Mouse (Mus musculus) myocyte (in vitro differentiated cells): ENCODE data around the gene Birc6. TPM values are rescaled to one million over a fixed set of nuclear protein-coding genes. Genes with fewer than 3 reads are reported as not detected.

Experiments used
- H3K27me3 ChIP-seq: one replicate; pipeline ENCODE4 v1.6.1; 2011; ENCODE audit not compliant: control insufficient read depth, insufficient read depth, insufficient read length
- H3K36me3 ChIP-seq: one replicate; pipeline ENCODE4 v1.6.1; 2011; ENCODE audit not compliant: control insufficient read depth, insufficient read depth
- H3K4me2 ChIP-seq: one replicate; pipeline ENCODE4 v1.6.1; 2011; ENCODE audit warnings: low read depth, control low read depth
- H3K4me3 ChIP-seq: one replicate; pipeline ENCODE4 v1.5.1; 2011; ENCODE audit warnings: mild to moderate bottlenecking, control low read depth, moderate library complexity
- H3K79me2 ChIP-seq: one replicate; pipeline ENCODE4 v1.6.1; 2011; ENCODE audit not compliant: control insufficient read depth, insufficient read depth
- H3ac ChIP-seq: one replicate; pipeline ENCODE4 v1.6.1; 2011; ENCODE audit not compliant: control insufficient read depth, insufficient read length
- CEBPB ChIP-seq: IDR thresholded peaks from 2 replicates; pipeline ENCODE4 v1.6.1; 2011; ENCODE audit warnings: mild to moderate bottlenecking, moderate library complexity; ENCODE audit not compliant: poor library complexity, insufficient read depth, severe bottlenecking
- E2F4 ChIP-seq: IDR thresholded peaks from one replicate; pipeline ENCODE4 v1.6.1; 2011; ENCODE audit warnings: mild to moderate bottlenecking, control low read depth, moderate library complexity; ENCODE audit not compliant: insufficient read depth
- MAX ChIP-seq: IDR thresholded peaks from one replicate; pipeline ENCODE4 v1.6.1; 2011; ENCODE audit warnings: low read depth, mild to moderate bottlenecking, control low read depth
- MYOD1 ChIP-seq, 3 experiments: IDR thresholded peaks; one replicate each; pipeline ENCODE4 v1.6.1; 2011; ENCODE audit warnings: control low read depth in 2 of 3, low read depth in 2 of 3, mild to moderate bottlenecking in 2 of 3, moderate library complexity in 1 of 3; ENCODE audit not compliant: insufficient read length in 2 of 3, control insufficient read depth in 1 of 3
- MYOG ChIP-seq, 3 experiments: IDR thresholded peaks; one replicate each; pipeline ENCODE4 v1.6.1; 2011; ENCODE audit warnings: control low read depth in 2 of 3, low read depth in 2 of 3, mild to moderate bottlenecking in 2 of 3; ENCODE audit not compliant: insufficient read length in 2 of 3, control insufficient read depth in 1 of 3, insufficient read depth in 1 of 3
- POLR2A ChIP-seq: IDR thresholded peaks from one replicate; pipeline ENCODE4 v1.6.1; 2011; ENCODE audit warnings: low read depth, mild to moderate bottlenecking, control low read depth, moderate library complexity; ENCODE audit not compliant: insufficient read length
- POLR2AphosphoS2 ChIP-seq: IDR thresholded peaks from one replicate; pipeline ENCODE4 v1.6.1; 2011; ENCODE audit warnings: low read depth, control low read depth; ENCODE audit not compliant: insufficient read length
- REST ChIP-seq: IDR thresholded peaks from one replicate; pipeline ENCODE4 v1.6.1; 2011; ENCODE audit warnings: mild to moderate bottlenecking, control low read depth, moderate library complexity; ENCODE audit not compliant: insufficient read depth, insufficient read length
- SRF ChIP-seq: IDR thresholded peaks from one replicate; pipeline ENCODE4 v1.6.1; 2011; ENCODE audit warnings: low read depth; ENCODE audit not compliant: control insufficient read depth, insufficient read length
- TCF12 ChIP-seq: IDR thresholded peaks from one replicate; pipeline ENCODE4 v1.6.1; 2011; ENCODE audit warnings: mild to moderate bottlenecking, control low read depth; ENCODE audit not compliant: poor library complexity, insufficient read depth, severe bottlenecking
- TCF3 ChIP-seq: IDR thresholded peaks from one replicate; pipeline ENCODE4 v1.6.1; 2011; ENCODE audit warnings: low read depth, control low read depth; ENCODE audit not compliant: insufficient read length
- USF1 ChIP-seq: IDR thresholded peaks from one replicate; pipeline ENCODE4 v1.6.1; 2011; ENCODE audit warnings: low read depth, mild to moderate bottlenecking, control low read depth, moderate library complexity
- polyA plus RNA-seq: library from polyadenylated mRNA; unstranded; fragments of >200 nt; fragmentation: generic; extraction: Trizol; gene quantifications from one replicate; pipeline ENCODE4 v1.2.1, GENCODE M21; 2012; ENCODE audit warnings: missing spikeins

Gene Birc6
- polyA plus RNA-seq, 1 experiment = 20.1 TPM

DNA sequence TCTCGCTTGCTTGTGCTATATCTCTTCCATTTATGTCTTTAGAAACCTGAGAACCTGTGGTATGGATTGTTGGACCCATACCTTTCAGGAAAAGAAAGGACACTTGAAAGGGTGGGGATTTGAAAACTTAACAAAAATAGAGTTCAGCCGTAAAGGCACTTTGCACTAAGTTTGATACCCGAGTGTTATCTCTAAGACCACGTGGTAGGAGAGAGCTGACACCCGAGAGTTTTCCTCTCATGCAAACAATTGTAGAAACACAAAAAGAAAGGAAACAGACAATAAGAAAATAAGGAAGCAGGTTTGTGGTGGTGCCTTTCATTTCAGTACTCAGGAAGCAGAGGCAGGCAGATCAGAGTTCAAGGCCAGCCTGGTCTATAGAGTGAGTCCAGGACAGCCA lies 26.0 kb downstream of the Birc6 start:
- H3K4me2 ChIP-seq = no peak overlapping the region

GRCm38 (mm10) chr17:74559891-74560290 lies 31.8 kb downstream of the Birc6 start:
- Histone ChIP-seq H3K36me3 (peaks cover 23% of the 10 kb centered on the region), H3ac (no peak overlapping the region), H3K4me3 (no peak overlapping the region), H3K27me3 (no peaks in the 10 kb centered on the region), H3K79me2 (no peaks in the 10 kb centered on the region), H3K4me2 (no peak overlapping the region)
- TF ChIP-seq POLR2AphosphoS2 (no peak), SRF (no peak), CEBPB (no peak)

More for the DNA sequence above, 26.0 kb downstream of the Birc6 start:
- H3K27me3 ChIP-seq = no peaks in the 10 kb centered on the region
- peaks cover 3% of the 10 kb centered on the region for H3K79me2 ChIP-seq
- no peak overlapping the region for H3ac ChIP-seq
- TF ChIP-seq REST (no peak), MYOD1 (IDR thresholded peaks at IDR 0.05; ENCODE audit: control insufficient read depth in 1 of 3, insufficient read length in 2 of 3, low read depth in 2 of 3) (no peak), MYOG (IDR thresholded peaks at IDR 0.05; ENCODE audit: control insufficient read depth in 1 of 3, insufficient read depth in 1 of 3, insufficient read length in 2 of 3, low read depth in 2 of 3) (no peak), SRF (no peak), E2F4 (no peak), TCF3 (no peak), POLR2AphosphoS2 (no peak), USF1 (no peak), MAX (no peak), CEBPB (no peak), TCF12 (no peak), POLR2A (no peak)
- peaks cover 28% of the 10 kb centered on the region for H3K36me3 ChIP-seq
- no peak overlapping the region for H3K4me3 ChIP-seq

DNA sequence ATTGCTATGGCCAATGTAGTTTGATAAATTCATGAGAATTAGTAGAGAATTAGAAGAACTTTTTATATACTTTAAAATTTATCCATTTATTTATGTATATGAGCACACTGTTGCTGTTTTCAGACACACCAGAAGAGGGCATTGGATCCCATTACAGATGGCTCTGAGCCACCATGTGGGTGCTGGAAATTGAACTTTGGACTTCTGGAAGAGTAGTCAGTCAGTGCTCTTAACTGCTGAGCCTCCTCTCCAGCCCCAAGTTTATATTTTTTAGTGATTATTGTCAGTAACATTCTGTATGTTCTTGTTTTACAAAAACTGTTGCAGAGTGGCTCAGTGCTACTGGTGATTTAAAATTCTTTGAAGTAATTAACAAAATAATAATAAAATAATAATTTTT lies 36.1 kb downstream of the Birc6 start:
- H3K36me3 ChIP-seq = peaks cover 41% of the 10 kb centered on the region
- H3ac ChIP-seq = no peak overlapping the region
- TF ChIP-seq SRF (no peak), POLR2A (no peak), TCF3 (no peak), POLR2AphosphoS2 (no peak), E2F4 (no peak), TCF12 (no peak)
- peaks cover 9% of the 10 kb centered on the region for H3K79me2 ChIP-seq
- no peaks in the 10 kb centered on the region for H3K27me3 ChIP-seq
- H3K4me2 ChIP-seq = no peak overlapping the region
- no peak overlapping the region for H3K4me3 ChIP-seq

DNA sequence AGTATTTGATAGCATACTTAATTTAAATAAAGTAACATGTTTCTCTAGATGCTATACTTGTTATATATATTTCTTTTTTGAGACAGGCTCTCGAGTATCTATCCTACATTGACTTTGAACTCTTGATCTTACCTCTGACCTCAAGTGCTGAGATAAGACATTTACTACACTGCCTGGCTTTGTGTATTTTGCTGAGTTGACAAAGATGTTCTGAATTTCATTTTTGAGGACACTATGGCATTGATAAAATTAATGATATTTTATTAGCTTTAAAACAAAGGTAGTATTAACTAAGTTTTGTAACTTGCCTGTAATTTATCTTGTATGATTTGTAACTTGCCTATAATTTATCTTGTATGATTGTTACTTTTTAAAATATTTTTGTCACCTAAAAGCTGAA lies 41.1 kb downstream of the Birc6 start:
- TF ChIP-seq MYOD1 (IDR thresholded peaks at IDR 0.05; ENCODE audit: control insufficient read depth in 1 of 3, insufficient read length in 2 of 3, low read depth in 2 of 3) (no peak), MYOG (IDR thresholded peaks at IDR 0.05; ENCODE audit: control insufficient read depth in 1 of 3, insufficient read depth in 1 of 3, insufficient read length in 2 of 3, low read depth in 2 of 3) (no peak), CEBPB (no peak), E2F4 (no peak)

DNA sequence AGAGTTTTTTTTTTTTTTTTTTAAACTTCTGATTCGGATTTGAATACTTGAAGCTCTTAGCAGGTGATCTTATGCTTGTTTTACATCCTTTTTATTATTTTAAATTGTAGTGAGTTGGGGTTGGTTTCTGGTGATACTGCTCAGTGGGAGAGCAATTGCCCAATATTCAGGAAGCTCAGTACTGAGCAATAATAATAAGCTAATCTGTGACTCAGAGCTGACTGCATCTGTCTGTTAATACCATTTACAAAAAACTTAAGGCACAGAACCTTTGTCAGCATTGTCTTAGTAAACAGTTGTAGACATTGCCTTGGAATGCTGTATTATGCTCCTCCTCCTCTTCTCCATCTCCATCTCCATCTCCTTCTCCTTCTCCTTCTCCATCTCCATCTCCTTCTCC lies 42.5 kb downstream of the Birc6 start:
- H3ac ChIP-seq = no peak overlapping the region
- H3K27me3 ChIP-seq = no peaks in the 10 kb centered on the region
- H3K36me3 ChIP-seq = peaks cover 21% of the 10 kb centered on the region
- peak; percentile 66 for TF ChIP-seq CEBPB
- TF ChIP-seq MYOD1 (IDR thresholded peaks at IDR 0.05; ENCODE audit: control insufficient read depth in 1 of 3, insufficient read length in 2 of 3, low read depth in 2 of 3) = no peak
- no peak overlapping the region for H3K4me2 ChIP-seq
- peaks cover 12% of the 10 kb centered on the region for H3K79me2 ChIP-seq
- H3K4me3 ChIP-seq = no peak overlapping the region

More for the DNA sequence above, 41.1 kb downstream of the Birc6 start:
- Histone ChIP-seq H3K27me3 (no peaks in the 10 kb centered on the region), H3K4me3 (no peak overlapping the region), H3K36me3 (peaks cover 21% of the 10 kb centered on the region), H3K79me2 (peaks cover 12% of the 10 kb centered on the region), H3K4me2 (no peak overlapping the region), H3ac (no peak overlapping the region)

DNA sequence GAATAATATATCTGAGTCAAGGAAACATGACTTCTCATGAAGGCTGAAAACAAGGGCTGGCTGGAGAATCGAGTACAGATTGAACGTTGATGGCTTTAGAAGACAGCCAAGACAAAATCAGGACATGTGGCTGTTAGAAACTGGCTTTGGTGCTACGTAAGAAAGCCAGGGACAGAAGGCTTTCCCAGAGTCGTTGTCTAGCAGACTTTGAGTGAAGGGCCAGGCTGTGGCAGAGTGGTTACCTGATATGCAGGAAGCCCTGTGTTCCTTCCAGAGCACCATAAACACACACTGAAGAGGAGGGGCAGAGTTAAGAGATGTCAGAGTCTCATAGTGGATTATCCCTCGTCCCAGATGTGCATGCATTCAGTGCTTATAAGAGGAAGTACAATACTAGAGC lies 49.1 kb downstream of the Birc6 start:
- H3ac ChIP-seq = no peak overlapping the region
- H3K4me3 ChIP-seq = no peak overlapping the region
- no peaks in the 10 kb centered on the region for H3K36me3 ChIP-seq
- TF ChIP-seq CEBPB (no peak), MYOD1 (IDR thresholded peaks at IDR 0.05; ENCODE audit: control insufficient read depth in 1 of 3, insufficient read length in 2 of 3, low read depth in 2 of 3) (no peak), MAX (no peak), MYOG (IDR thresholded peaks at IDR 0.05; ENCODE audit: control insufficient read depth in 1 of 3, insufficient read depth in 1 of 3, insufficient read length in 2 of 3, low read depth in 2 of 3) (no peak), E2F4 (no peak), TCF3 (no peak), TCF12 (no peak), SRF (no peak), REST (no peak)
- no peaks in the 10 kb centered on the region for H3K27me3 ChIP-seq
- peaks cover 37% of the 10 kb centered on the region for H3K79me2 ChIP-seq
- H3K4me2 ChIP-seq = no peak overlapping the region
